Mouse (Mus musculus): Measurements from ENCODE around the gene Tbc1d30.

Tbc1d30 gene

GRCm38 (mm10) chr10:121263520-121264203 is 87.4 kb downstream of the Tbc1d30 start:
- no peak for DNase-seq

- peak in 1 of 2 experiments; percentile 39 for DNase-seq
Observed at GRCm38 (mm10) chr10:121262206-121262605, 88.9 kb downstream of the Tbc1d30 start.

GRCm38 (mm10) chr10:121261036-121261592 is 90.0 kb downstream of the Tbc1d30 start:
- no peak for DNase-seq

- DNase-seq, result peak; percentile 64 to 76
Observed at GRCm38 (mm10) chr10:121256115-121256825, 94.8 kb downstream of the Tbc1d30 start.

GRCm38 (mm10) chr10:121255465-121255864 is 95.6 kb downstream of the Tbc1d30 start:
- no peak for DNase-seq

GRCm38 (mm10) chr10:121254343-121254742 is 96.7 kb downstream of the Tbc1d30 start:
- DNase-seq, result no peak

- no peak for DNase-seq
Observed at GRCm38 (mm10) chr10:121252781-121253180, 98.3 kb downstream of the Tbc1d30 start.

GRCm38 (mm10) chr10:121251191-121251590 is 99.9 kb downstream of the Tbc1d30 start:
- no peak for DNase-seq

GRCm38 (mm10) chr10:121249820-121250219 is 101.3 kb downstream of the Tbc1d30 start:
- DNase-seq, result no peak

GRCm38 (mm10) chr10:121247545-121247944 is 103.5 kb downstream of the Tbc1d30 start:
- DNase-seq, result no peak

GRCm38 (mm10) chr10:121246971-121247370 is 104.1 kb downstream of the Tbc1d30 start:
- no peak for DNase-seq

GRCm38 (mm10) chr10:121243373-121244207 is 107.5 kb downstream of the Tbc1d30 start:
- DNase-seq, result no peak

GRCm38 (mm10) chr10:121242596-121242995 is 108.5 kb downstream of the Tbc1d30 start:
- no peak for DNase-seq

GRCm38 (mm10) chr10:121239065-121239464 is 112.0 kb downstream of the Tbc1d30 start:
- DNase-seq, result no peak

- no peak for DNase-seq
Observed at GRCm38 (mm10) chr10:121238551-121238950, 112.5 kb downstream of the Tbc1d30 start.

- no peak for DNase-seq
Observed at GRCm38 (mm10) chr10:121237377-121237776, 113.7 kb downstream of the Tbc1d30 start.

- DNase-seq, result no peak
Observed at GRCm38 (mm10) chr10:121235167-121235824, 115.8 kb downstream of the Tbc1d30 start.

- no peak for DNase-seq
Observed at GRCm38 (mm10) chr10:121234476-121234875, 116.6 kb downstream of the Tbc1d30 start.

GRCm38 (mm10) chr10:121228422-121228953 is 122.6 kb downstream of the Tbc1d30 start:
- no peak for DNase-seq

- no peak for DNase-seq
Observed at GRCm38 (mm10) chr10:121227988-121228409, 123.1 kb downstream of the Tbc1d30 start.

- no peak for DNase-seq
Observed at GRCm38 (mm10) chr10:121227403-121227802, 123.7 kb downstream of the Tbc1d30 start.

- no peak for DNase-seq
Observed at GRCm38 (mm10) chr10:121225636-121226035, 125.4 kb downstream of the Tbc1d30 start.
